Mouse (Mus musculus): ENCODE data around the gene Fbxw9. TPM values are rescaled to one million over a fixed set of nuclear protein-coding genes. Genes with fewer than 3 reads are reported as not detected.

The Fbxw9 gene
- polyA plus RNA-seq, 1 experiment from 2014 or later = 9.9 TPM

Small RNA genes within 50 kb of the gene (microRNA-seq; reads per million reads assigned to microRNA genes)
- gene Gm23388 = 7.9 reads per million, percentile 24 among the genes with 10 or more reads in this experiment
- 1.3 reads per million for gene Mir7070

Other genes starting within 250 kb of the Fbxw9 start
- 2.9 and 3.4 TPM in 2 replicates for gene Dand5, start 237.2 kb upstream of the Fbxw9 start, polyA plus RNA-seq (2015; fragmentation: Nextera tagmentation; extraction: Ambion mirVana)
- gene Gadd45gip1, start 228.5 kb upstream of the Fbxw9 start, polyA plus RNA-seq (2015; fragmentation: Nextera tagmentation; extraction: Ambion mirVana) = 42.4 and 44.9 TPM in 2 replicates
- 293 and 323 TPM in 2 replicates for gene Rad23a, start 219.4 kb upstream of the Fbxw9 start, polyA plus RNA-seq (2015; fragmentation: Nextera tagmentation; extraction: Ambion mirVana)
- gene Calr, start 213.1 kb upstream of the Fbxw9 start, polyA plus RNA-seq (2015; fragmentation: Nextera tagmentation; extraction: Ambion mirVana) = 471 and 504 TPM in 2 replicates
- gene Farsa, start 203.1 kb upstream of the Fbxw9 start, polyA plus RNA-seq (2015; fragmentation: Nextera tagmentation; extraction: Ambion mirVana) = 58.8 and 61.9 TPM in 2 replicates
- 50.1 and 55.0 TPM in 2 replicates for gene Syce2, start 187.9 kb upstream of the Fbxw9 start, polyA plus RNA-seq (2015; fragmentation: Nextera tagmentation; extraction: Ambion mirVana)
- 55.1 and 67.9 TPM in 2 replicates for gene Gcdh, start 166.1 kb upstream of the Fbxw9 start, polyA plus RNA-seq (2015; fragmentation: Nextera tagmentation; extraction: Ambion mirVana)
- 443 and 534 TPM in 2 replicates for gene Klf1, start 158.1 kb upstream of the Fbxw9 start, polyA plus RNA-seq (2015; fragmentation: Nextera tagmentation; extraction: Ambion mirVana)
- 11.4 and 12.7 TPM in 2 replicates for gene Dnase2a, start 151.5 kb upstream of the Fbxw9 start, polyA plus RNA-seq (2015; fragmentation: Nextera tagmentation; extraction: Ambion mirVana)
- gene Mast1, start 122.7 kb upstream of the Fbxw9 start, polyA plus RNA-seq (2015; fragmentation: Nextera tagmentation; extraction: Ambion mirVana) = 0.06 and 0.23 TPM in 2 replicates
- gene Rtbdn, start 113.1 kb upstream of the Fbxw9 start, polyA plus RNA-seq (2015; fragmentation: Nextera tagmentation; extraction: Ambion mirVana) = 0.18 and 0.40 TPM in 2 replicates
- not detected in 2 replicates for gene Gm49661, start 90.6 kb upstream of the Fbxw9 start, polyA plus RNA-seq (2015; fragmentation: Nextera tagmentation; extraction: Ambion mirVana)
- gene Prdx2, start 90.5 kb upstream of the Fbxw9 start, polyA plus RNA-seq (2015; fragmentation: Nextera tagmentation; extraction: Ambion mirVana) = 1,960 and 2,082 TPM in 2 replicates
- 101 TPM in 2 replicates for gene Rnaseh2a, start 90.3 kb upstream of the Fbxw9 start, polyA plus RNA-seq (2015; fragmentation: Nextera tagmentation; extraction: Ambion mirVana)
- gene Junb, start 81.3 kb upstream of the Fbxw9 start, polyA plus RNA-seq (2015; fragmentation: Nextera tagmentation; extraction: Ambion mirVana) = 18.2 and 22.1 TPM in 2 replicates
- 6.5 and 8.6 TPM in 2 replicates for gene Hook2, start 69.5 kb upstream of the Fbxw9 start, polyA plus RNA-seq (2015; fragmentation: Nextera tagmentation; extraction: Ambion mirVana)
- gene Best2, start 45.5 kb upstream of the Fbxw9 start, polyA plus RNA-seq (2015; fragmentation: Nextera tagmentation; extraction: Ambion mirVana) = not detected in 2 replicates
- 59.7 and 59.9 TPM in 2 replicates for gene Asna1, start 34.8 kb upstream of the Fbxw9 start, polyA plus RNA-seq (2015; fragmentation: Nextera tagmentation; extraction: Ambion mirVana)
- 59.8 and 63.4 TPM in 2 replicates for gene Trir, start 33.2 kb upstream of the Fbxw9 start, polyA plus RNA-seq (2015; fragmentation: Nextera tagmentation; extraction: Ambion mirVana)
- 19.3 and 20.5 TPM in 2 replicates for gene Tnpo2, start 23.1 kb upstream of the Fbxw9 start, polyA plus RNA-seq (2015; fragmentation: Nextera tagmentation; extraction: Ambion mirVana)
- gene Gm5741, start 7.9 kb downstream of the Fbxw9 start, polyA plus RNA-seq (2015; fragmentation: Nextera tagmentation; extraction: Ambion mirVana) = 0.45 TPM in 1 of 2 replicates, not detected in the other
- gene Dhps, start 11.7 kb downstream of the Fbxw9 start, polyA plus RNA-seq (2015; fragmentation: Nextera tagmentation; extraction: Ambion mirVana) = 28.4 and 28.7 TPM in 2 replicates
- gene Wdr83os, start 20.7 kb downstream of the Fbxw9 start, polyA plus RNA-seq (2015; fragmentation: Nextera tagmentation; extraction: Ambion mirVana) = 55.6 and 58.5 TPM in 2 replicates
- 21.6 and 26.5 TPM in 2 replicates for gene Wdr83, start 21.3 kb downstream of the Fbxw9 start, polyA plus RNA-seq (2015; fragmentation: Nextera tagmentation; extraction: Ambion mirVana)
- 29.9 and 33.2 TPM in 2 replicates for gene Man2b1, start 23.2 kb downstream of the Fbxw9 start, polyA plus RNA-seq (2015; fragmentation: Nextera tagmentation; extraction: Ambion mirVana)
- gene Zfp791, start 63.0 kb downstream of the Fbxw9 start, polyA plus RNA-seq (2015; fragmentation: Nextera tagmentation; extraction: Ambion mirVana) = 2.1 and 2.8 TPM in 2 replicates
- not detected in 2 replicates for gene Cks1brt, start 91.9 kb downstream of the Fbxw9 start, polyA plus RNA-seq (2015; fragmentation: Nextera tagmentation; extraction: Ambion mirVana)
- gene Olfr371, start 165.9 kb downstream of the Fbxw9 start, polyA plus RNA-seq (2015; fragmentation: Nextera tagmentation; extraction: Ambion mirVana) = not detected in 2 replicates
- gene Orc6, start 239.6 kb downstream of the Fbxw9 start, polyA plus RNA-seq (2015; fragmentation: Nextera tagmentation; extraction: Ambion mirVana) = 80.8 and 84.4 TPM in 2 replicates
- gene Vps35, start 239.7 kb downstream of the Fbxw9 start, polyA plus RNA-seq (2015; fragmentation: Nextera tagmentation; extraction: Ambion mirVana) = 85.1 and 92.3 TPM in 2 replicates